Mouse (Mus musculus): ENCODE measurements around the gene Sp9.

Gene Sp9

GRCm38 (mm10) chr2:73274119-73274920 lies 2.6 kb downstream of the Sp9 start:
- DNase-seq (ENCODE audit: low spot score in 2 of 2) = peak in 1 of 2 experiments; percentile 46

- DNase-seq (ENCODE audit: low spot score in 2 of 2) = no peak
Measured at GRCm38 (mm10) chr2:73275261-73276040, 3.7 kb downstream of the Sp9 start.

- no peak for DNase-seq (ENCODE audit: low spot score in 2 of 2)
Measured at GRCm38 (mm10) chr2:73276141-73276571, 4.4 kb downstream of the Sp9 start.

GRCm38 (mm10) chr2:73277021-73277708 lies 5.4 kb downstream of the Sp9 start:
- no peak for DNase-seq (ENCODE audit: low spot score in 2 of 2)

GRCm38 (mm10) chr2:73277709-73278075 lies 6.0 kb downstream of the Sp9 start:
- DNase-seq (ENCODE audit: low spot score in 2 of 2) = no peak

GRCm38 (mm10) chr2:73278131-73278854 lies 6.6 kb downstream of the Sp9 start:
- peak; percentile 75 to 86 for DNase-seq (ENCODE audit: low spot score in 2 of 2)

GRCm38 (mm10) chr2:73278869-73279268 lies 7.1 kb downstream of the Sp9 start:
- no peak for DNase-seq (ENCODE audit: low spot score in 2 of 2)

GRCm38 (mm10) chr2:73279271-73280038 lies 7.7 kb downstream of the Sp9 start:
- no peak for DNase-seq (ENCODE audit: low spot score in 2 of 2)

- no peak for DNase-seq (ENCODE audit: low spot score in 2 of 2)
Measured at GRCm38 (mm10) chr2:73280356-73281047, 8.8 kb downstream of the Sp9 start.

- DNase-seq (ENCODE audit: low spot score in 2 of 2) = no peak
Measured at GRCm38 (mm10) chr2:73281048-73281661, 9.4 kb downstream of the Sp9 start.

GRCm38 (mm10) chr2:73281707-73282106 lies 10.0 kb downstream of the Sp9 start:
- DNase-seq (ENCODE audit: low spot score in 2 of 2) = no peak

GRCm38 (mm10) chr2:73285630-73286029 lies 13.9 kb downstream of the Sp9 start:
- no peak for DNase-seq (ENCODE audit: low spot score in 2 of 2)

- DNase-seq (ENCODE audit: low spot score in 2 of 2) = no peak
Measured at GRCm38 (mm10) chr2:73291130-73291529, 19.4 kb downstream of the Sp9 start.

GRCm38 (mm10) chr2:73295023-73295422 lies 23.3 kb downstream of the Sp9 start:
- DNase-seq (ENCODE audit: low spot score in 2 of 2) = no peak

- no peak for DNase-seq (ENCODE audit: low spot score in 2 of 2)
Measured at GRCm38 (mm10) chr2:73298154-73298553, 26.4 kb downstream of the Sp9 start.

GRCm38 (mm10) chr2:73298841-73299240 lies 27.1 kb downstream of the Sp9 start:
- no peak for DNase-seq (ENCODE audit: low spot score in 2 of 2)

GRCm38 (mm10) chr2:73301979-73302378 lies 30.3 kb downstream of the Sp9 start:
- no peak for DNase-seq (ENCODE audit: low spot score in 2 of 2)

GRCm38 (mm10) chr2:73302722-73303121 lies 31.0 kb downstream of the Sp9 start:
- no peak for DNase-seq (ENCODE audit: low spot score in 2 of 2)

- DNase-seq (ENCODE audit: low spot score in 2 of 2) = no peak
Measured at GRCm38 (mm10) chr2:73304506-73304905, 32.8 kb downstream of the Sp9 start.

- no peak for DNase-seq (ENCODE audit: low spot score in 2 of 2)
Measured at GRCm38 (mm10) chr2:73306006-73306405, 34.3 kb downstream of the Sp9 start.

Data from urinary bladder, postnatal 36 days (tissue).